In genomic region chr2:127383881-127384280, GRCm38 (mm10) we compare ENCODE assay signal across 42 mouse cellular contexts. TPM values are rescaled to one million over a fixed set of nuclear protein-coding genes. Genes with fewer than 3 reads are reported as not detected.
"Had no signal": no experiment of that assay in that cellular context is flagged by ENCODE, and none has a peak within 500 bp of the region (broad histone marks: within the 10 kb centered on the region; RNA-seq: fewer than 3 reads in every experiment).

No protein-coding gene starts in this region.

- ATAC-seq: forebrain, postnatal 0 days; hindbrain, postnatal 0 days; liver, embryonic 12.5 days had no signal

- H3K4me2 ChIP-seq: heart, embryonic 12.5 days; hindbrain, embryonic 13.5 days; hindbrain, embryonic 15.5 days; limb, embryonic 13.5 days; limb, embryonic 15.5 days; liver, embryonic 12.5 days had no signal

- H3K4me3 ChIP-seq: heart, adult 2 months; heart, embryonic 10.5 days; heart, embryonic 12.5 days; hindbrain, embryonic 13.5 days; hindbrain, embryonic 15.5 days; limb, embryonic 13.5 days; limb, embryonic 15.5 days; liver, embryonic 12.5 days had no signal

- H3K9ac ChIP-seq: forebrain, postnatal 0 days; heart, embryonic 12.5 days; hindbrain, embryonic 13.5 days; hindbrain, embryonic 15.5 days; limb, embryonic 13.5 days; limb, embryonic 15.5 days; liver, embryonic 12.5 days; liver, embryonic 14.5 days had no signal

- H3K9me3 ChIP-seq: heart, embryonic 10.5 days; heart, embryonic 12.5 days; hindbrain, embryonic 13.5 days; hindbrain, embryonic 15.5 days; limb, embryonic 13.5 days; limb, embryonic 15.5 days; liver, embryonic 12.5 days had no signal

- H3K27me3 ChIP-seq: heart, embryonic 12.5 days; hindbrain, embryonic 13.5 days; hindbrain, embryonic 15.5 days; limb, embryonic 13.5 days; limb, embryonic 15.5 days had no signal

- H3K36me3 ChIP-seq: heart, embryonic 10.5 days; heart, embryonic 12.5 days; hindbrain, embryonic 13.5 days; hindbrain, embryonic 15.5 days; limb, embryonic 13.5 days; limb, embryonic 15.5 days had no signal

- H3K27ac ChIP-seq: heart, adult 2 months; heart, embryonic 10.5 days; hindbrain, embryonic 13.5 days; hindbrain, embryonic 15.5 days; hindbrain, postnatal 0 days; limb, embryonic 13.5 days; limb, embryonic 15.5 days; liver, embryonic 12.5 days; liver, embryonic 14.5 days had no signal

- DNase-seq: forebrain, postnatal 0 days; gastrocnemius, postnatal 14 days; gastrocnemius, postnatal 36 days; kidney, adult 11 months; kidney, adult 2 months; kidney, adult 9 months; kidney, postnatal 14 days; kidney, postnatal 36 days; layer of hippocampus, adult 9-11 months; layer of hippocampus, postnatal 36 days; left cerebral cortex, postnatal 4 days had no signal

- H3K4me1 ChIP-seq: hindbrain, embryonic 13.5 days; hindbrain, embryonic 15.5 days; limb, embryonic 13.5 days; limb, embryonic 15.5 days had no signal

RNA-seq across cellular contexts. Expression of gene Gpat2, which starts 41.1 kb away (rescaled TPM):
- total RNA-seq: forebrain, postnatal 0 days; gastrocnemius, adult 18-20 months; gastrocnemius, adult 8-10 months; gastrocnemius, postnatal 14 days; gastrocnemius, postnatal 36 days; heart, adult 2 months; hematopoietic stem cell, adult 5-6 weeks had no signal
- polyA plus RNA-seq: limb, embryonic 11.5 days had no signal

RNA-seq across cellular contexts. Expression of gene Astl, which starts 45.4 kb away (rescaled TPM):
- total RNA-seq: forebrain, postnatal 0 days; gastrocnemius, adult 18-20 months; gastrocnemius, adult 8-10 months; gastrocnemius, postnatal 14 days; gastrocnemius, postnatal 36 days; heart, adult 2 months; heart, postnatal 14 days; hindbrain, postnatal 0 days; layer of hippocampus, adult 18-20 months; layer of hippocampus, adult 8-10 months; layer of hippocampus, postnatal 14 days; layer of hippocampus, postnatal 36 days; left cerebral cortex, adult 18-20 months; left cerebral cortex, adult 8-10 months; left cerebral cortex, postnatal 10 days; left cerebral cortex, postnatal 25 days; left cerebral cortex, postnatal 4 days; liver, adult 2 months had no signal
- polyA plus RNA-seq: forebrain, postnatal 0 days; gonadal fat pad, adult 2 months; heart, adult 2 months; heart, embryonic 12.5 days; heart, embryonic 14.5 days; heart, embryonic 16.5 days; hindbrain, embryonic 11.5 days; hindbrain, embryonic 13.5 days; hindbrain, embryonic 15.5 days; hindbrain, postnatal 0 days; intestine, embryonic 14.5 days; kidney, adult 2 months; kidney, embryonic 16.5 days; large intestine, adult 2 months; limb, embryonic 11.5 days; liver, adult 2 months; liver, embryonic 12.5 days; liver, embryonic 14.5 days; liver, embryonic 16.5 days had no signal
